Mouse (Mus musculus) intestine, embryonic 16.5 days (tissue): ENCODE measurements at regions not wholly inside any gene's neighbourhood (a gene's known extent, or its start where the extent isn't known, plus 50 kb on each side); places are given as distances from the start of the nearest gene placed in this dataset.
"Not testable (repeated sequence)": the region's sequence is repeated elsewhere in the genome, so short reads cannot be mapped to it uniquely, and the experiment has no call there.

ENCODE experiments used
- ATAC-seq: fragments of 200-750 bp; cut with Nextera tagmentation; 2 replicates; pipeline ENCODE4 v1.8.0; 2017; ENCODE audit warnings: moderate TSS enrichment, moderate library complexity
- H3K27ac ChIP-seq: fragments of 300-500 bp; sonication (generic); 2 replicates; pipeline ENCODE4 v1.5.1; 2014; ENCODE audit warnings: mild to moderate bottlenecking, low read length
- H3K27me3 ChIP-seq: fragments of 300-500 bp; sonication (generic); replicated peaks from 2 replicates; pipeline ENCODE4 v1.6.1; 2014; ENCODE audit warnings: low read length, control low read depth, mixed read lengths; ENCODE audit not compliant: control insufficient read depth, insufficient read depth
- H3K36me3 ChIP-seq: fragments of 300-500 bp; sonication (generic); 2 replicates; pipeline ENCODE4 v1.6.1; 2014; ENCODE audit warnings: low read length, control low read depth; ENCODE audit not compliant: control insufficient read depth, insufficient read depth
- H3K4me1 ChIP-seq: fragments of 300-500 bp; sonication (generic); 2 replicates; pipeline ENCODE4 v1.6.1; 2014; ENCODE audit warnings: low read length, control low read depth, mixed read lengths; ENCODE audit not compliant: control insufficient read depth, insufficient read depth
- H3K4me2 ChIP-seq: fragments of 300-500 bp; sonication (generic); 2 replicates; pipeline ENCODE4 v1.6.1; 2014; ENCODE audit warnings: low read depth, low read length, control low read depth
- H3K4me3 ChIP-seq: fragments of 300-500 bp; sonication (generic); 2 replicates; pipeline ENCODE4 v1.5.1; 2014; ENCODE audit warnings: mild to moderate bottlenecking, low read length
- H3K9ac ChIP-seq: fragments of 300-500 bp; sonication (generic); 2 replicates; pipeline ENCODE4 v1.6.1; 2014; ENCODE audit warnings: low read depth, low read length
- H3K9me3 ChIP-seq: fragments of 300-500 bp; sonication (generic); 2 replicates; pipeline ENCODE4 v1.6.1; 2016; ENCODE audit warnings: low read length, control low read depth; ENCODE audit not compliant: control insufficient read depth
- WGBS: fragments of 180-500 bp; shearing (Covaris S2); extraction: QIAGEN DNeasy Blood & Tissue Kit; methylation state at CpG from one replicate; pipeline ENCODE4 v1.1.7; 2014; 5-methylcytosine and 5-hydroxymethylcytosine counted together

- H3K9ac ChIP-seq: no peak overlapping the region
- H3K4me2 ChIP-seq: no peak overlapping the region
- 86% methylated on average over 1 of the region's 1 CpGs for WGBS
- H3K27me3 ChIP-seq: no peaks in the 10 kb centered on the region
- no peaks in the 10 kb centered on the region for H3K4me1 ChIP-seq
- H3K9me3 ChIP-seq: no peaks in the 10 kb centered on the region
- no peak overlapping the region for H3K27ac ChIP-seq
- ATAC-seq: no peak
- no peak overlapping the region for H3K4me3 ChIP-seq
- no peaks in the 10 kb centered on the region for H3K36me3 ChIP-seq
Measured at GRCm38 (mm10) chr8:96090231-96090630, 201.9 kb upstream of the Got2 start.

- no peak overlapping the region for H3K9ac ChIP-seq
- H3K4me2 ChIP-seq: no peak overlapping the region
- H3K4me3 ChIP-seq: no peak overlapping the region
- no peaks in the 10 kb centered on the region for H3K36me3 ChIP-seq
- no peak overlapping the region for H3K27ac ChIP-seq
- no peaks in the 10 kb centered on the region for H3K27me3 ChIP-seq
- H3K4me1 ChIP-seq: no peaks in the 10 kb centered on the region
- no peaks in the 10 kb centered on the region for H3K9me3 ChIP-seq
- ATAC-seq: no peak
- WGBS: 74% methylated on average over 5 of the region's 5 CpGs
Measured at GRCm38 (mm10) chr8:96068306-96068705, 180.0 kb upstream of the Got2 start.

GRCm38 (mm10) chr8:96047686-96048085, 159.3 kb upstream of the Got2 start:
- H3K4me3 ChIP-seq: no peak overlapping the region
- H3K4me2 ChIP-seq: no peak overlapping the region
- no peaks in the 10 kb centered on the region for H3K9me3 ChIP-seq
- H3K27me3 ChIP-seq: no peaks in the 10 kb centered on the region
- H3K9ac ChIP-seq: no peak overlapping the region
- H3K36me3 ChIP-seq: no peaks in the 10 kb centered on the region
- no peak for ATAC-seq
- no peaks in the 10 kb centered on the region for H3K4me1 ChIP-seq
- WGBS: 67% methylated on average over 3 of the region's 3 CpGs
- H3K27ac ChIP-seq: no peak overlapping the region

GRCm38 (mm10) chr8:96042335-96042734, 154.0 kb upstream of the Got2 start:
- Histone ChIP-seq H3K4me3 (no peak overlapping the region), H3K9me3 (no peaks in the 10 kb centered on the region), H3K27me3 (no peaks in the 10 kb centered on the region), H3K36me3 (no peaks in the 10 kb centered on the region), H3K4me1 (no peaks in the 10 kb centered on the region), H3K27ac (no peak overlapping the region), H3K9ac (no peak overlapping the region), H3K4me2 (no peak overlapping the region)
- WGBS: 20% methylated on average over 5 of the region's 5 CpGs
- ATAC-seq: no peak

- Histone ChIP-seq H3K9me3 (no peaks in the 10 kb centered on the region), H3K4me1 (no peaks in the 10 kb centered on the region), H3K4me2 (no peak overlapping the region), H3K27me3 (no peaks in the 10 kb centered on the region), H3K27ac (0 out of 2 replicates have a peak overlapping the region, but pooled peaks have one; percentile 2), H3K36me3 (no peaks in the 10 kb centered on the region), H3K9ac (no peak overlapping the region), H3K4me3 (no peak overlapping the region)
- WGBS: 15% methylated on average over 1 of the region's 1 CpGs
- ATAC-seq: no peak
Measured at GRCm38 (mm10) chr8:96040216-96040615, 151.9 kb upstream of the Got2 start.

- H3K4me2 ChIP-seq, H3K4me1 ChIP-seq, H3K4me3 ChIP-seq, H3K9me3 ChIP-seq, H3K27me3 ChIP-seq, H3K36me3 ChIP-seq, ATAC-seq, H3K9ac ChIP-seq, H3K27ac ChIP-seq: not testable (repeated sequence)
- 84% methylated on average over 3 of the region's 3 CpGs for WGBS
Measured at GRCm38 (mm10) chr8:96018742-96019141, 130.4 kb upstream of the Got2 start.

- H3K4me3 ChIP-seq: no peak overlapping the region
- H3K9me3 ChIP-seq: no peaks in the 10 kb centered on the region
- no peaks in the 10 kb centered on the region for H3K27me3 ChIP-seq
- 86% methylated on average over 1 of the region's 1 CpGs for WGBS
- no peaks in the 10 kb centered on the region for H3K4me1 ChIP-seq
- no peak overlapping the region for H3K4me2 ChIP-seq
- no peak for ATAC-seq
- no peaks in the 10 kb centered on the region for H3K36me3 ChIP-seq
- no peak overlapping the region for H3K27ac ChIP-seq
- H3K9ac ChIP-seq: no peak overlapping the region
Measured at GRCm38 (mm10) chr8:96012002-96012401, 123.7 kb upstream of the Got2 start.

GRCm38 (mm10) chr8:95991826-95992463, 103.6 kb upstream of the Got2 start:
- H3K9ac ChIP-seq: no peak overlapping the region
- H3K9me3 ChIP-seq: no peaks in the 10 kb centered on the region
- H3K36me3 ChIP-seq: no peaks in the 10 kb centered on the region
- no peak overlapping the region for H3K4me3 ChIP-seq
- no peaks in the 10 kb centered on the region for H3K4me1 ChIP-seq
- 83% methylated on average over 8 of the region's 8 CpGs for WGBS
- no peak overlapping the region for H3K4me2 ChIP-seq
- H3K27ac ChIP-seq: no peak overlapping the region
- no peaks in the 10 kb centered on the region for H3K27me3 ChIP-seq
- ATAC-seq: no peak

GRCm38 (mm10) chr8:95988616-95989380, 100.5 kb upstream of the Got2 start:
- no peaks in the 10 kb centered on the region for H3K4me1 ChIP-seq
- no peak overlapping the region for H3K27ac ChIP-seq
- no peak overlapping the region for H3K4me3 ChIP-seq
- no peak overlapping the region for H3K4me2 ChIP-seq
- 86% methylated on average over 4 of the region's 4 CpGs for WGBS
- H3K27me3 ChIP-seq: no peaks in the 10 kb centered on the region
- H3K9ac ChIP-seq: no peak overlapping the region
- no peaks in the 10 kb centered on the region for H3K9me3 ChIP-seq
- no peak for ATAC-seq
- H3K36me3 ChIP-seq: no peaks in the 10 kb centered on the region
